Mouse (Mus musculus) lung, adult 18-20 months (tissue): ENCODE results near the gene Myo16.

ENCODE experiments used
- DNase-seq, 2 experiments: peaks; one replicate each; pipeline ENCODE4 v3.0.0; 2022; ENCODE audit warnings: mixed read lengths in 2 of 2

Myo16 gene

DNA sequence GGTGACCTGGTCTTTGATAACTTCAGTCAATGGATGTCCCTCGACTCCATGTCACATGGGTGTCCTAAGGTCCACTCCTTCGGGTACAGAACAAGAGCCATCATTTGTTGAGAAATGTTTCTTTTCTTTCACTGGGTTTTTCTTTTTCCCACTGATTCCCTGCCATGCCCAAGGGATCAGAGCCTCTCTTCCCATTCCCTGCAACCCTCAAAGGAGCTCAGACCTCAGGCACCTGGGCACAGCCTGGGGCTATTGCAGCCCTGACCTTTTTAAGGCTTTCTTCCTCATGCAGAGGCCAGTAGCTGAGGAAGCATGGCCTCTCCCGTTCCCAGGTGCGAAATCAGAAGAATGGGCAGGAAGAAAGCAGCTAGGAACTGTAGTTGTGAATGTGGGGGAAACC is 23.4 kb downstream of the Myo16 start:
- DNase-seq, result no peak

GRCm38 (mm10) chr8:10178986-10179385 is 25.3 kb downstream of the Myo16 start:
- DNase-seq, result no peak

DNA sequence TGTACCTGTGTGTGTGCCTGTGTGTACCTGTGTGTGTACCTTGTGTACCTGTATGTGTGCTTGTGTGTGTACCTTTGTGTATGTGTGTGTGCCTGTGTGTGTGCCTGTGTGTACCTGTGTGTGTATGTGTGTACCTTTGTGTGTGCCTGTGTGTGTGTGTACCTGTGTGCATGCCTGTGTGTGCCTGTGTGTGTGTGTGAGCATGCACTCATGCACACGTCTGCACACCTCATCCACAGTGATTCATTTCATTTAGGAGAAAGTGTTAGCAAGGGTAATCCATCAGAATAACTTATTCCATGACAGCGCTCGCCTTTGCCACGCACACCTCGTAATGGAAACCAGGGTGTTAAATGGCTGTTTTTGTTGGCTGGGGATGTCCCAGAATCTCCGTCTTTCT is 36.9 kb downstream of the Myo16 start:
- DNase-seq, result no peak

DNA sequence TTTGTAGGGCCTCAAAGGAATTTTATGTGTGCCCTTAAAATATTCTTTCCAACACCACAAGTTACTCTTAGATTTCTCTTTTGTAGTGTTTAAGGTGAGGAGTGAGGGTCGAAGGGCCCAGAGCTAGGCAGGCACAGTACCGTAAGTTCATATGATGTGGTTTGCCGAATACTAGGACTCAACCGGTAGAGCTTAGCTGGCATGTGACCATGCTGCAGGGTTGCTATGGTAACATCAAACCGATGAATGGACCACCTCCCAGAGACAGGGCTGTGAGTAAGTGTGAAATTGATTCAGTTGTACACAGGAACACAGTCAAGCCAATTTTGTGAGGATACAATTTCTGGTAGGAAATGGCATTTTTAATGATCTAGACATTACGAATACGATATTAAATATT is 44.5 kb downstream of the Myo16 start:
- DNase-seq, result no peak

GRCm38 (mm10) chr8:10199301-10199700 is 45.6 kb downstream of the Myo16 start:
- no peak for DNase-seq

DNA sequence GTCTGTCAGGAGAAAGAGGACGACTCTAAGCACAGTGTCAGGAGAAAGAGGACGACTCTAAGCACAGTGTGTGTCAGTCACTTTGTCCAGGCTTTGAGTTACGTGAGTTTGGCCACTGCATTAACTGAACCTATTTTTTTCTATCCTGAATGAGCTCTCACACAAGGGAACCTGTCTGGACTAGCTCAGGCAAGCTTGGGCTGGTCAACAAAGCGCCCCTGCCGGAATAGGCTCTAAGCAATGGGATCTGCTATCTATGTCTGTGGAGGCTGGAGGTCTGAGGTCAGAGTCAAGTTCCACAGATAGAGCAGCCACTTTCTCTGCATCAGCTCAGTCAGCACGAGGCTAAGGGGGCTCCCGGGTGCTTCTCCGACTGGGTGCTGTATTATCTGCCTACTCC is 46.3 kb downstream of the Myo16 start:
- DNase-seq, result no peak

- DNase-seq, result no peak
These were observed 61.3 kb downstream of the Myo16 start for GRCm38 (mm10) chr8:10215023-10215422.

- no peak for DNase-seq
These were observed 66.1 kb downstream of the Myo16 start for GRCm38 (mm10) chr8:10219761-10220276.

- no peak for DNase-seq
These were observed 69.1 kb downstream of the Myo16 start for GRCm38 (mm10) chr8:10222770-10223169.

GRCm38 (mm10) chr8:10223528-10224194 is 70.0 kb downstream of the Myo16 start:
- DNase-seq, result no peak

GRCm38 (mm10) chr8:10224305-10224971 is 70.7 kb downstream of the Myo16 start:
- DNase-seq, result no peak

GRCm38 (mm10) chr8:10225018-10225417 is 71.3 kb downstream of the Myo16 start:
- no peak for DNase-seq

- peak; percentile 10 to 17 for DNase-seq
These were observed 77.1 kb downstream of the Myo16 start for GRCm38 (mm10) chr8:10230746-10231369.

GRCm38 (mm10) chr8:10234516-10234915 is 80.8 kb downstream of the Myo16 start:
- DNase-seq, result no peak

DNA sequence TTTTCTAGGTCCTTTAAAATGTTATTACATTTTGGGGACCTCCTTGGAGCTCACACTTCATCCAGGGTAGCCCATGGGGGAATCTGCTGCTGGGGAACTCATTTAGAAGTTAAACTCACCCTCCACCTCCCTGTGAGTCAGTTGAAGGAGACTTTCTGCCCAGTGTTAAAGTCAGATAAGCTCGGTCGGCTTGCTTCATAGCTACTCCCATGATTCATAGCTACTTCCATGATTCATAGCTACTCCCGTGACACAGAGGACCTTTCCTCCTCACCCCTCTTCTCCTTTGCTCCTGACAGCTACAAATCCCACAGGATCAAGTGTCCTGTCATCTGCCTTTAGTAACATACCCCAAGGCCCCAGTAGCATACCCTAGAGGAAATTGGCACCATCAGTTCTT is 89.6 kb downstream of the Myo16 start:
- no peak for DNase-seq

DNA sequence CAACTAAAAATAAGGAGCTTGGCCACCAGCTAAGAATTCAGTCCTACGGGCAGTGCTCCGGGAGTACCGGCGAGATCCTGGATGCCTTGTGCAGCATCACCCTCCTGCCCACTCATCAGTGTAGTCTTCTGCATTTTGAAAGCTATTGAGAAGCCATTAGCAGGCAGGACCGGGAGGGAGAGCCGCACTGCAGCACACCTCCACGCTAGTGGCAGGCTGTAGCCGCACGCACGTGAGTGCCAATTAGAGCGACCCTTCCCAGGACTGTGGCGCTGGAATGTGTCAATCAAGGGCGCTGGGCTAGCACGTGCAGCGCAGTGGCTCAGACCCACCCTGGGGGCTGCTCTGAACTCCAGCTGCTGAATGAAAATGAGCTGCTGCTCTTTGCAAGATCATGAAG is 95.4 kb downstream of the Myo16 start:
- no peak for DNase-seq

DNA sequence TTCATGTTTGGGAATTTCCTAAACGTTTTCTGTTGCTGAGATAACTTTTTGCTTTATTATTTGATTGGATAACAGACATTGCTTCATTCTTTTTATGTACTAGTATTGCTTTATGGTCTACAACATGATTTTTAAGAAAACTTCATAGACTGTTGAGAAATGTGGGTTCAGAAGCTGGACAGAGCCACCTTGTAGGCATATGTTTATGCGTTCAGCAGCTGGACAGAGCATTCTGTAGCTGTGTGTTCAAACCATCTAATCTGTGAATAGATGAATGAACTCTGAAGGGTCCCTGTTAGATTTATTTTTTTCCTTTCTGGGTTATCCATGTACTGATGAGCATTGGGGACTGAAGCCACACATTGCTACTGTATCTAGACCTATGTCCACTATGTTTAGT is 102.0 kb downstream of the Myo16 start:
- no peak for DNase-seq

GRCm38 (mm10) chr8:10256563-10256962 is 102.9 kb downstream of the Myo16 start:
- no peak for DNase-seq

- DNase-seq, result no peak
These were observed 116.4 kb downstream of the Myo16 start for GRCm38 (mm10) chr8:10270094-10270493.

- no peak for DNase-seq
These were observed 138.9 kb downstream of the Myo16 start for GRCm38 (mm10) chr8:10292600-10292999.

DNA sequence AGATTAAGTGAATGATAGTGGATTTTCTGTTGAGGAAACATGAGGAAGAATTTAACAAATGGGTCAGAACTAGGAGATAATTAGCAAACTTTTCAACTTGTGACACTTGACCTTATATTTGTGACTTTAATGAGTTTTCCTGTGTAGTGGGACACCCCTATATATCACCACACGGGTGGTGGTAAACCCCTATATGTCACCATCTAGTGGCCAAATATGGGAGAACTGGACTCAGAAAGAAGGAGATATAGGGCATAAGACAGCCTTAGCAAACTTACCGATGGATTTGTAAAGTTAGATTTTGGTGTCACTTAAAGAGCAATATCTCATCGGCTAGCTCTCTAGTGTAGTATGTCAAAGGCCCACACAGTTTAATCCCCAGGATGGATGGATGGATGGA is 147.1 kb downstream of the Myo16 start:
- no peak for DNase-seq

GRCm38 (mm10) chr8:10303061-10303460 is 149.3 kb downstream of the Myo16 start:
- no peak for DNase-seq

DNA sequence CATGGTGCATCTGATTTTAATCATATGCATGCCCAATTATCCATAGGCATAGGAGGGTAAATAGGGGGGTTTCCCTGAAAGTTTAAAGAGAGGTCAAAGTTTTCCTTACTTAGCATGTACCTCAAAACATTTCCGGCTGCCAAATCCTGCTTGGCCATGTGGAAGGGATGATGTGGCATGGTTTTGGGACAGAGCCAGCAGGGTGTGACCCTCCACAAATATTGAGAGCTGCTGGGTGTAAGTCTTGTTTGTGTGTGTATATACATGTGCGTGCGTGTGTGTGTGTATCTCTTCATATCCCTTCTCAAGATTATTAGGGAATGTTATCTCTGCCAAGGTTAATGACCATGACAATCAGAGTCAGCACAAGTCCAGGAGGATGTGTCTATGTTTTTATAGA is 150.3 kb downstream of the Myo16 start:
- DNase-seq, result no peak

GRCm38 (mm10) chr8:10304721-10305120 is 151.0 kb downstream of the Myo16 start:
- no peak for DNase-seq
